Mouse (Mus musculus): ENCODE data around the gene Cycs. TPM values are rescaled to one million over a fixed set of nuclear protein-coding genes. Genes with fewer than 3 reads are reported as not detected.

Cycs gene
- polyA plus RNA-seq, 1 experiment from 2014 or later: 181 TPM

DNA sequence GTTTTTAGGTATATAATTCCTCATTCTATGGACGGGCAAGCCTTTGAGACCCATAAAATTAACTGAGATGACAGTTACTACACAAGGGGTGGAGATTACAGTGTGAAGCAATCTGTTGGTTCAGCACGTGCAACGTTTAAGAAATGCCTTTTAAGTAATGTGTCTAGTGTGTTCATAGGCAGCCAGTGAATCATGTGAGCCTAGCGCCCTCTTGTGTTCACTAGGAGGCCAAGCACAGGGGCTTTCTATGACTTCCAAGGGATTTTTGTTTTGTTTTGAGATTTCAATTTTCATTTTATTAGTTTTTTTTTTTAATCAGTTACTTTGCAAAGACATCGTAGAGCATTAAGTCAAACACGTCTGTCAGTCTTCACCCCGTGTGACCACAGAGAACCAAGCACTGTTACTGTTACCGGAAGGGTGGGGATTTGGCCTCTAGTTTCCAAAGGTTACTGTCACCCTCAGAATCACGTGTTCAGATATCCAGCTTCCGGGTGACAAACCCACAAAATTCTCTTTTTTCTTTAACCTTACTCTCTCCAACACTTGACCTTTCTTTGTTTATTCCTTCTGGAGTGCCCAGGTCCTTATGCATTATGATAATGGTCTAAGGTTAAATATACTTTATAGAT, 20.8 kb downstream of the Cycs start:
- no peak for ATAC-seq (ENCODE audit: insufficient number of reproducible peaks, insufficient read depth, low FRiP score, low read depth)
- H3K4me1 ChIP-seq (ENCODE audit: control insufficient read depth in 2 of 2, insufficient read depth in 2 of 2, low read length in 2 of 2): no peaks in the 10 kb centered on the region
- no peaks in the 10 kb centered on the region for H3K9me3 ChIP-seq (ENCODE audit: control insufficient read depth, low read length)
- H3K4me2 ChIP-seq (ENCODE audit: low read length): peak overlapping the region; percentile 26
- H3K27ac ChIP-seq (replicated peaks in 1 of 2; ENCODE audit: control insufficient read depth in 1 of 2, insufficient read depth in 1 of 2, low read depth in 2 of 2, low read length in 2 of 2): no peak overlapping the region
- no peak overlapping the region for H3K9ac ChIP-seq (ENCODE audit: low read length)
- 23% methylated on average over 10 of the region's 10 CpGs for WGBS
- H3K27me3 ChIP-seq (ENCODE audit: control insufficient read depth, insufficient read depth, low read length): no peaks in the 10 kb centered on the region
- H3K36me3 ChIP-seq (ENCODE audit: control insufficient read depth, insufficient read depth, low read length): no peaks in the 10 kb centered on the region
- H3K4me3 ChIP-seq (ENCODE audit: control insufficient read depth in 1 of 2, insufficient read depth in 1 of 2, low read depth in 1 of 2, low read length in 2 of 2): no peak overlapping the region

DNA sequence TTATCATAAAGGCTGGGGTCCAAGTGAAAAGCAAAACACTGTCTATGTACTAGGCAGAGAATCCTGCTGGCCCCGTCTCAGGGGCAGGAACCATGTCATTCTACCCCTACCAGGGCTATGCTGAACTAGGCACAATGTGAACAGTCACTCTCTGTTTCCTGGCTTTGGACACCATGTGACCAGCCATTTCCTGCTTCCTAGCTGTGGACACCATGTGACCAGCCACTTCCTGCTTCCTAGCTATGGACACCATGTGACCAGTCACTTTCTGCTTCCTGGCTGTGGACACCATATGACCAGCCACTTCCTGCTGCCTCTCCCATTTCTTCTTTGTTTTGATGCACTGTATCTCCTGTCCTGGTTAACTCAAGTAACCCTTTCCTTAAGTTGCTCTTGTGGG, 23.8 kb downstream of the Cycs start:
- H3K27me3 ChIP-seq (ENCODE audit: control insufficient read depth, insufficient read depth, low read length): no peaks in the 10 kb centered on the region
- no peak overlapping the region for H3K4me3 ChIP-seq (ENCODE audit: control insufficient read depth in 1 of 2, insufficient read depth in 1 of 2, low read depth in 1 of 2, low read length in 2 of 2)
- no peak overlapping the region for H3K9ac ChIP-seq (ENCODE audit: low read length)
- H3K9me3 ChIP-seq (ENCODE audit: control insufficient read depth, low read length): no peaks in the 10 kb centered on the region
- 80% methylated on average over 1 of the region's 1 CpGs for WGBS
- no peak overlapping the region for H3K27ac ChIP-seq (replicated peaks in 1 of 2; ENCODE audit: control insufficient read depth in 1 of 2, insufficient read depth in 1 of 2, low read depth in 2 of 2, low read length in 2 of 2)
- H3K36me3 ChIP-seq (ENCODE audit: control insufficient read depth, insufficient read depth, low read length): no peaks in the 10 kb centered on the region
- ATAC-seq (ENCODE audit: insufficient number of reproducible peaks, insufficient read depth, low FRiP score, low read depth): no peak
- H3K4me2 ChIP-seq (ENCODE audit: low read length): no peak overlapping the region
- H3K4me1 ChIP-seq (ENCODE audit: control insufficient read depth in 2 of 2, insufficient read depth in 2 of 2, low read length in 2 of 2): no peaks in the 10 kb centered on the region

DNA sequence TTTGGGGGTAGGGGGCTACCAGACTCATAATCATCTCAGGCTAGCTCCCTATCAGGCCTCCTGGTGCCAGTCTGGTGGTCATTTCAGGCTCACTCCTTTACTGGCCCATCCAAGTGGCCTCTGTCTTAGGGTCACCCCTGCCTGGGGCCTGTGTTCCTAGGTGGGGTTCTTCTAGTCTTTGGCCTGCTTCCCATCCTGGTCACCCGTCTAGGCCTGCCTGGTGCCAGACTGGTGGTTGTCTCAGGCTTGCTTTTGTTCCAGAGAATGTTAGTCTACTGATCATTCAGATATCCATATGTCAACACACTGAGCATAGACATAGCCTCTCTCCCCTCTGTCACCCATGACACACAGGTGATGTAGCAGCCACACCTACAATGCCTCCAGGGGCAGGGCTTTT, 26.7 kb downstream of the Cycs start:
- H3K9ac ChIP-seq (ENCODE audit: low read length): no peak overlapping the region
- H3K9me3 ChIP-seq (ENCODE audit: control insufficient read depth, low read length): no peaks in the 10 kb centered on the region
- H3K36me3 ChIP-seq (ENCODE audit: control insufficient read depth, insufficient read depth, low read length): no peaks in the 10 kb centered on the region
- H3K4me2 ChIP-seq (ENCODE audit: low read length): no peak overlapping the region
- no peak overlapping the region for H3K27ac ChIP-seq (replicated peaks in 1 of 2; ENCODE audit: control insufficient read depth in 1 of 2, insufficient read depth in 1 of 2, low read depth in 2 of 2, low read length in 2 of 2)
- ATAC-seq (ENCODE audit: insufficient number of reproducible peaks, insufficient read depth, low FRiP score, low read depth): no peak
- H3K27me3 ChIP-seq (ENCODE audit: control insufficient read depth, insufficient read depth, low read length): no peaks in the 10 kb centered on the region
- no peaks in the 10 kb centered on the region for H3K4me1 ChIP-seq (ENCODE audit: control insufficient read depth in 2 of 2, insufficient read depth in 2 of 2, low read length in 2 of 2)
- 63% methylated on average over 1 of the region's 1 CpGs for WGBS
- no peak overlapping the region for H3K4me3 ChIP-seq (ENCODE audit: control insufficient read depth in 1 of 2, insufficient read depth in 1 of 2, low read depth in 1 of 2, low read length in 2 of 2)

DNA sequence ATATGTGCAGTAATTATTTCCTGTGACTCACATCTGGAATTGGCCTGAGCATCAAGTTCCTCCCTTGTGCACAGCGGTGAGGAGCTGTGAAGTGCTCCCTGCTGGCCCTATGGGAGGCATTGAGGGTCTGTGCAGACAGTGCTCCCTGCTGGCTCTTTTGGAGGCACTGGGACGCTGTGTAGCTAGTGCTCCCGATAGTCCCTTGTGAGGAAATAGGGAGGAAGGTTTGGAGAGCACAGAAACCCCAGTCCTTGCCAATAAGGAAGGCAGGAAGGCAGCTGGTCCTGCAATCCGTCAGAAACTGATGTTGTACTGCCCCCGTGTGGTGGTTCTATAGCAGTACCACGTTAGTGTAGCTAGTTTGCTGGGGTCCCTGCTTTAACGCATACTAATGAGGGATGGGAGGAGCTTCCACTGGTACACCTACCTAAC, 29.9 kb downstream of the Cycs start:
- 0 out of 4 replicates have a peak, but pooled peaks cover 0 to 2% of the 10 kb centered on the region in 2 experiments for H3K4me1 ChIP-seq (ENCODE audit: control insufficient read depth in 2 of 2, insufficient read depth in 2 of 2, low read length in 2 of 2)
- no peak overlapping the region for H3K9ac ChIP-seq (ENCODE audit: low read length)
- H3K9me3 ChIP-seq (ENCODE audit: control insufficient read depth, low read length): no peaks in the 10 kb centered on the region
- 10% methylated on average over 7 of the region's 7 CpGs for WGBS
- no peak overlapping the region for H3K27ac ChIP-seq (replicated peaks in 1 of 2; ENCODE audit: control insufficient read depth in 1 of 2, insufficient read depth in 1 of 2, low read depth in 2 of 2, low read length in 2 of 2)
- H3K4me2 ChIP-seq (ENCODE audit: low read length): no peak overlapping the region
- H3K36me3 ChIP-seq (ENCODE audit: control insufficient read depth, insufficient read depth, low read length): no peaks in the 10 kb centered on the region
- H3K27me3 ChIP-seq (ENCODE audit: control insufficient read depth, insufficient read depth, low read length): no peaks in the 10 kb centered on the region
- ATAC-seq (ENCODE audit: insufficient number of reproducible peaks, insufficient read depth, low FRiP score, low read depth): peak; percentile 49; the same call in 1 of the 2 replicates
- H3K4me3 ChIP-seq (ENCODE audit: control insufficient read depth in 1 of 2, insufficient read depth in 1 of 2, low read depth in 1 of 2, low read length in 2 of 2): no peak overlapping the region

DNA sequence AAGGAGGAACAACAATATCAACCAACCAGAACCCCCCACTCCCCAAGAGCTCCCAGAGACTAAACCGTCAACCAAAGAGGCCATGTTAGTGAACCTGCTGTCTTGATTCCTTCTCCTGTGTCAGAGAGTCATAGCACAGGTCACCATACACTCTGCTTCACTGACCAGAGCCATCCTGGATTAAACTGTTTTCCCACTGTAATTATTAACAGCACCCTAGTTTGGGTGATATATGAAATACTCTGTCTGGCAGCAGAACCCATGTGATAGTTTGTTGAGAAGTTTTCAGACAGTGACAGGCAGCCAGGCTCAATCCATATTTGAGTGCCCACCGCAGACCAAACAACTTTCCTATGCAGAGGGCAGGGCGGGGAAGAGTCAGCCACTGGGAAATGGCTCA, 31.0 kb downstream of the Cycs start:
- H3K4me2 ChIP-seq (ENCODE audit: low read length): no peak overlapping the region
- H3K4me3 ChIP-seq (ENCODE audit: control insufficient read depth in 1 of 2, insufficient read depth in 1 of 2, low read depth in 1 of 2, low read length in 2 of 2): no peak overlapping the region
- no peak for ATAC-seq (ENCODE audit: insufficient number of reproducible peaks, insufficient read depth, low FRiP score, low read depth)
- H3K9ac ChIP-seq (ENCODE audit: low read length): no peak overlapping the region
- H3K36me3 ChIP-seq (ENCODE audit: control insufficient read depth, insufficient read depth, low read length): no peaks in the 10 kb centered on the region
- H3K27me3 ChIP-seq (ENCODE audit: control insufficient read depth, insufficient read depth, low read length): no peaks in the 10 kb centered on the region
- no peaks in the 10 kb centered on the region for H3K9me3 ChIP-seq (ENCODE audit: control insufficient read depth, low read length)
- 89% methylated on average over 3 of the region's 3 CpGs for WGBS
- 0 out of 4 replicates have a peak, but pooled peaks cover 0 to 2% of the 10 kb centered on the region in 2 experiments for H3K4me1 ChIP-seq (ENCODE audit: control insufficient read depth in 2 of 2, insufficient read depth in 2 of 2, low read length in 2 of 2)
- H3K27ac ChIP-seq (replicated peaks in 1 of 2; ENCODE audit: control insufficient read depth in 1 of 2, insufficient read depth in 1 of 2, low read depth in 2 of 2, low read length in 2 of 2): no peak overlapping the region

DNA sequence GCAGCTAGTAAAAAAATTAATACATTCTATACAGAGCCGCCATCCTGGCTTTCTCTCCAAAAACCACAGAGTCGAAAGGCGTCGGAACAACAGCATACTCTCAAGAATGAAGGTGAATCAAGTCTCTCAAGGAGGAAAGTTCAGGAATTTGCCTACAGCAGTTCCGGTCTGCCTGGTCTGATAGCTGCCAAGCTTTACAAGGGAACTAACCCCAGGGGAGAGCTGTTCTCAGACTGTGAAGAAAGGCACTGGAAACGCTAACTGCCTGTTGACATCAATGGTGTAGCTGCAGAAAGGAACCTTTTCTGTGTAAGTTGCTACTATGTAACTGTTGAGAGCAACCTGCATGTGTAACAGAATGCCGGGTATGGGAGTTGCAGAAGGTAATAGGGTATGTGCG, 34.4 kb downstream of the Cycs start:
- Histone ChIP-seq H3K4me1 (ENCODE audit: control insufficient read depth in 2 of 2, insufficient read depth in 2 of 2, low read length in 2 of 2) (peaks cover 3 to 8% of the 10 kb centered on the region in 2 experiments; a peak in 1 of 4 replicates), H3K36me3 (ENCODE audit: control insufficient read depth, insufficient read depth, low read length) (no peaks in the 10 kb centered on the region), H3K4me2 (ENCODE audit: low read length) (no peak overlapping the region), H3K9ac (ENCODE audit: low read length) (no peak overlapping the region), H3K27me3 (ENCODE audit: control insufficient read depth, insufficient read depth, low read length) (no peaks in the 10 kb centered on the region), H3K9me3 (ENCODE audit: control insufficient read depth, low read length) (no peaks in the 10 kb centered on the region), H3K27ac (replicated peaks in 1 of 2; ENCODE audit: control insufficient read depth in 1 of 2, insufficient read depth in 1 of 2, low read depth in 2 of 2, low read length in 2 of 2) (no peak overlapping the region), H3K4me3 (ENCODE audit: control insufficient read depth in 1 of 2, insufficient read depth in 1 of 2, low read depth in 1 of 2, low read length in 2 of 2) (no peak overlapping the region)
- WGBS: 54% methylated on average over 8 of the region's 8 CpGs
- no peak for ATAC-seq (ENCODE audit: insufficient number of reproducible peaks, insufficient read depth, low FRiP score, low read depth)

DNA sequence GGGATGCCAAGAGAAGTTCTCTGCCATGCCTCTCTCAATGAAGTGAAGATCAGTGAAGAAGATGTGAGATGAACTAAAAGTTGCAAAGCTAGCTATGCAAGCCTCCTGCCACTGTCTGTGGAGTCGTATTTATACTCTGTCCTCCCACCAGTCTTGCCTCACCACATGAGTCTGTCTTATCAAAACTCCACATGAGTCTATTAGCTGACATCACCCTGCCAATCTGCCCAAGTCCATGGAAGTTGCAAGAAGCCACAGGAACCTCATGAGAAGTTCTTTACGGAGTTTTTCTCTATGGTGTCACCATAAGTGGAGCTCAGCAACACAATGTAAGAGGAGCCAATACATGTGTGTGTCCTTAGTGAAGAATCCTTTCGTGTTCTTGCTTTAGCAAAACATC, 35.3 kb downstream of the Cycs start:
- no peaks in the 10 kb centered on the region for H3K36me3 ChIP-seq (ENCODE audit: control insufficient read depth, insufficient read depth, low read length)
- no peak for ATAC-seq (ENCODE audit: insufficient number of reproducible peaks, insufficient read depth, low FRiP score, low read depth)
- H3K4me3 ChIP-seq (ENCODE audit: control insufficient read depth in 1 of 2, insufficient read depth in 1 of 2, low read depth in 1 of 2, low read length in 2 of 2): no peak overlapping the region
- no peak overlapping the region for H3K27ac ChIP-seq (replicated peaks in 1 of 2; ENCODE audit: control insufficient read depth in 1 of 2, insufficient read depth in 1 of 2, low read depth in 2 of 2, low read length in 2 of 2)
- WGBS: 80% methylated on average over 3 of the region's 3 CpGs
- no peak overlapping the region for H3K4me2 ChIP-seq (ENCODE audit: low read length)
- H3K27me3 ChIP-seq (ENCODE audit: control insufficient read depth, insufficient read depth, low read length): no peaks in the 10 kb centered on the region
- H3K9me3 ChIP-seq (ENCODE audit: control insufficient read depth, low read length): no peaks in the 10 kb centered on the region
- H3K9ac ChIP-seq (ENCODE audit: low read length): no peak overlapping the region
- H3K4me1 ChIP-seq (ENCODE audit: control insufficient read depth in 2 of 2, insufficient read depth in 2 of 2, low read length in 2 of 2): peaks cover 3 to 8% of the 10 kb centered on the region in 2 experiments; a peak in 1 of 4 replicates

DNA sequence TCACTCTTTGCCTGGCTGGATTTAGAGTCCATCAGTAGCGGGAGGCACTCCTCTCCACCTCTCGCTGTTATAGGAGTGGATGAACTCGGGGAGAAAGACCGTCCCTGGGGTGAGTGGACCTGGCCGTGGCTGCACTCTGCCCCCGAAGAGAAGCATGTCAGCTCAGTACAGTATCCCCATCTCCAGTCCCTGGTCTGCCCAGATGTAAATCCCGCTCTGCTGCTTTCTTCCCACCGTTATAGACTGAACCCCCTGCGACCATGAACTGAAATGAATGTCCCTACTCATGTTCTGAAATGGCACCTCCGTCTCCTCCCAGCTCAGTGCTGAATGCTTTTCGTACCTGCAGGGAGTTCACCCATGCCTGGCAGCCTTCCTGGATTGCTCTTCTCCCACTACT, 37.1 kb downstream of the Cycs start:
- Histone ChIP-seq H3K9me3 (ENCODE audit: control insufficient read depth, low read length) (no peaks in the 10 kb centered on the region), H3K4me3 (ENCODE audit: control insufficient read depth in 1 of 2, insufficient read depth in 1 of 2, low read depth in 1 of 2, low read length in 2 of 2) (no peak overlapping the region), H3K4me1 (ENCODE audit: control insufficient read depth in 2 of 2, insufficient read depth in 2 of 2, low read length in 2 of 2) (peaks cover 3 to 8% of the 10 kb centered on the region in 2 experiments; a peak in 1 of 4 replicates), H3K4me2 (ENCODE audit: low read length) (0 out of 2 replicates have a peak overlapping the region, but pooled peaks have one; percentile 4), H3K27ac (replicated peaks in 1 of 2; ENCODE audit: control insufficient read depth in 1 of 2, insufficient read depth in 1 of 2, low read depth in 2 of 2, low read length in 2 of 2) (0 out of 4 replicates have a peak overlapping the region, but pooled peaks of 1 of the 2 experiments have one; percentile 3), H3K36me3 (ENCODE audit: control insufficient read depth, insufficient read depth, low read length) (no peaks in the 10 kb centered on the region), H3K9ac (ENCODE audit: low read length) (no peak overlapping the region), H3K27me3 (ENCODE audit: control insufficient read depth, insufficient read depth, low read length) (no peaks in the 10 kb centered on the region)
- WGBS: 61% methylated on average over 11 of the region's 11 CpGs
- no peak for ATAC-seq (ENCODE audit: insufficient number of reproducible peaks, insufficient read depth, low FRiP score, low read depth)
